Mouse (Mus musculus): ENCODE data around the gene Rufy3. TPM values are rescaled to one million over a fixed set of nuclear protein-coding genes. Genes with fewer than 3 reads are reported as not detected.

The Rufy3 gene
- total RNA-seq, 2 experiments from 2014 or later: 160 to 165 TPM

GRCm38 (mm10) chr5:88683706-88684105 lies 118.9 kb downstream of the Rufy3 start:
- DNase-seq (ENCODE audit: low spot score in 2 of 2): no peak

GRCm38 (mm10) chr5:88684226-88684625 lies 119.4 kb downstream of the Rufy3 start:
- DNase-seq (ENCODE audit: low spot score in 2 of 2): no peak

GRCm38 (mm10) chr5:88685306-88685705 lies 120.5 kb downstream of the Rufy3 start:
- DNase-seq (ENCODE audit: low spot score in 2 of 2): no peak

- no peak for DNase-seq (ENCODE audit: low spot score in 2 of 2)
Observed at GRCm38 (mm10) chr5:88685745-88686299, 121.0 kb downstream of the Rufy3 start.

GRCm38 (mm10) chr5:88687996-88688406 lies 123.2 kb downstream of the Rufy3 start:
- DNase-seq (ENCODE audit: low spot score in 2 of 2): no peak

GRCm38 (mm10) chr5:88688583-88689187 lies 123.8 kb downstream of the Rufy3 start:
- no peak for DNase-seq (ENCODE audit: low spot score in 2 of 2)

- peak in 1 of 2 experiments; percentile 32 for DNase-seq (ENCODE audit: low spot score in 2 of 2)
Observed at GRCm38 (mm10) chr5:88689279-88689938, 124.6 kb downstream of the Rufy3 start.

GRCm38 (mm10) chr5:88690681-88691505 lies 126.1 kb downstream of the Rufy3 start:
- DNase-seq (ENCODE audit: low spot score in 2 of 2): no peak

GRCm38 (mm10) chr5:88691506-88692095 lies 126.8 kb downstream of the Rufy3 start:
- DNase-seq (ENCODE audit: low spot score in 2 of 2): no peak

GRCm38 (mm10) chr5:88692586-88692985 lies 127.7 kb downstream of the Rufy3 start:
- no peak for DNase-seq (ENCODE audit: low spot score in 2 of 2)

- no peak for DNase-seq (ENCODE audit: low spot score in 2 of 2)
Observed at GRCm38 (mm10) chr5:88693057-88693456, 128.2 kb downstream of the Rufy3 start.

GRCm38 (mm10) chr5:88697291-88697690 lies 132.5 kb downstream of the Rufy3 start:
- no peak for DNase-seq (ENCODE audit: low spot score in 2 of 2)

GRCm38 (mm10) chr5:88699251-88699913 lies 134.5 kb downstream of the Rufy3 start:
- DNase-seq (ENCODE audit: low spot score in 2 of 2): no peak

Other genes with a start within 250 kb of the Rufy3 start
- not detected for gene Prol1, start 247.7 kb upstream of the Rufy3 start, total RNA-seq (2021)
- gene Amtn, start 188.9 kb upstream of the Rufy3 start, total RNA-seq (2021): not detected
- not detected for gene Ambn, start 109.0 kb upstream of the Rufy3 start, total RNA-seq (2021)
- not detected for gene Enam, start 77.1 kb upstream of the Rufy3 start, total RNA-seq (2021)
- gene Jchain, start 37.1 kb upstream of the Rufy3 start, total RNA-seq (2021): under 1 TPM in 1 of 2 experiments, not detected in 1; 0.55 TPM
- gene Utp3, start 10.6 kb upstream of the Rufy3 start, total RNA-seq (2021): 10 to 100 TPM; 25.5 to 26.3 TPM
- gene Grsf1, start 111.1 kb downstream of the Rufy3 start, total RNA-seq (2021): 100 to 1,000 TPM in 1 of 2 experiments, 10 to 100 TPM in 1; 98.3 to 108 TPM
- 10 to 100 TPM; 30.8 to 32.8 TPM for gene Mob1b, start 155.8 kb downstream of the Rufy3 start, total RNA-seq (2021)
- 10 to 100 TPM; 15.0 to 16.2 TPM for gene Dck, start 200.0 kb downstream of the Rufy3 start, total RNA-seq (2021)